Mouse (Mus musculus): ENCODE data around the gene Ppp4r2.

- TF ChIP-seq CTCF (IDR thresholded peaks at IDR 0.05; ENCODE audit: low read depth, low read length) (no peak), POLR2A (IDR thresholded peaks at IDR 0.05; ENCODE audit: borderline replicate concordance, low read depth, low read length) (no peak)
Observed at GRCm38 (mm10) chr6:100799766-100800165, 33.7 kb upstream of the Ppp4r2 start.
